8 mouse cellular contexts compared by ENCODE assay signal in the genomic region with DNA sequence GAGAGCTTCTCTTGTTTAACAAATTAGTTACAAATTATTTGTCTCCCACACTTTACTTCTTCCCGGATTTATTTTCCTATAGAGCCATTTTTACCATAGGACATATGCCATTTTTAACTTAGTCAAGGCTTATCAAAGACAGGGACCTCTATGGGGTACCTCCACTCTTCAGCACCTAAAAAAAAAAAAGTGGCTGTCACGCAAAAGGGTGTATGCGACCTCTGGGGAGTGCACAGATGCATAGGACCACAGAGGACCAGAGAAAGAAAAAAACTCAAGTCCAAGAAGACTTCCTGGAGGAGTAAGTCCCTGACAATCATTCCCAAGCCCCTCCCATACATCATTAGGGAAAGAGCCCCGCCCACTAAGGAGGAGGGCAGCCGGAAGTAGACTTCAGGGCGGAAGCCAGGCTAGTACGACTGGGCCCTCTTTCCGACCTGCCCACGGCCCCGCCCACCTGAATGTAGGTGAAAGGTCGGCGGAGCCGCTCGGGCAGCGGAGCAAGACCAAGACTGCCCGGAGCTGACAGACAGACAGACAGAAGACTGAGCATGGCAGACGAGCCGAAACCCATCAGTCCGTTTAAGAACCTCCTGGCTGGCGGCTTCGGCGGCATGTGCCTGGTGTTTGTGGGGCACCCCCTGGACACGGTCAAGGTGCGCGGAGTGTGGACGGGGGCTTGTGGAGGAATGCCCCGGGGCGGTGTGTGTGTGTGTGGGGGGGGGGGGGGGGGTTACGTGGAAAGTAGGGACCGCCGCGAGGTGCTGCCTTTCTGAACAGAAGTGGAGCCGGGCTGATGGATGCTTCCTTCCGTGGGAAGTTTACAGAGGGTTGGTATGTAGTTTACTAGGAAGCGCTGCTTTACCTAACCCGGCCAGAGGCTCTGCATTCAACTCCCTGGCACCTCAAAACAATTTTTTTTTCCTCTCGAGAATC. TPM values are rescaled to one million over a fixed set of nuclear protein-coding genes. Genes with fewer than 3 reads are reported as not detected.
DNase-seq lines count a peak whose midpoint lies in the region; ATAC-seq and TF ChIP-seq lines count a peak whose summit lies in the region.

Gene Slc25a20, plus strand, starts transcription at position 412 of the 936 bp plus-strand sequence.

- TF ChIP-seq POLR2A in testis, adult 2 months (IDR thresholded peaks at IDR 0.05; ENCODE audit: control insufficient read depth, low read depth, low read length), result peak; percentile 35; the same call in 1 of the 2 replicates

- peak; percentile 90 for ATAC-seq in forebrain, embryonic 11.5 days (replicated peaks; ENCODE audit: low FRiP score)
- ATAC-seq in heart, embryonic 16.5 days (replicated peaks; ENCODE audit: extremely low read depth, insufficient read depth, low FRiP score), result peak; percentile 94
- peak; percentile 96 for ATAC-seq in liver, embryonic 16.5 days (ENCODE audit: low read depth)
- ATAC-seq in neural tube, embryonic 13.5 days (ENCODE audit: low read depth), result peak; percentile 93

- H3K4me3 ChIP-seq in forebrain, embryonic 11.5 days (ENCODE audit: low read depth, low read length), result peak within 1 kb of the TSS; percentile 69
- peak within 1 kb of the TSS; percentile 83 for H3K4me3 ChIP-seq in heart, embryonic 16.5 days (ENCODE audit: low read length)
- H3K4me3 ChIP-seq in liver, embryonic 16.5 days (ENCODE audit: low read depth, low read length), result peak within 1 kb of the TSS; percentile 79
- H3K4me3 ChIP-seq in neural tube, embryonic 13.5 days, result peak within 1 kb of the TSS; percentile 67
- H3K4me3 ChIP-seq in testis, adult 2 months (ENCODE audit: control insufficient read depth, low read depth, low read length), result peak within 1 kb of the TSS; percentile 98

- H3K36me3 ChIP-seq in forebrain, embryonic 11.5 days (ENCODE audit: control insufficient read depth, insufficient read depth, low read length), result no peaks in the 10 kb centered on the region
- H3K36me3 ChIP-seq in heart, embryonic 16.5 days (ENCODE audit: control insufficient read depth, insufficient read depth), result no peaks in the 10 kb centered on the region
- no peaks in the 10 kb centered on the region for H3K36me3 ChIP-seq in liver, embryonic 16.5 days (ENCODE audit: control insufficient read depth, insufficient read depth)
- H3K36me3 ChIP-seq in neural tube, embryonic 13.5 days, result no peaks in the 10 kb centered on the region
- H3K36me3 ChIP-seq in testis, adult 2 months (ENCODE audit: control insufficient read depth, insufficient read depth, low read length), result no peaks in the 10 kb centered on the region

- H3K4me2 ChIP-seq in forebrain, embryonic 11.5 days (ENCODE audit: low read depth, low read length, severe bottlenecking), result peak within 1 kb of the TSS; percentile 66
- H3K4me2 ChIP-seq in heart, embryonic 16.5 days (ENCODE audit: low read depth, low read length), result peak within 1 kb of the TSS; percentile 76
- peak within 1 kb of the TSS; percentile 92 for H3K4me2 ChIP-seq in liver, embryonic 16.5 days (ENCODE audit: low read depth, low read length)
- H3K4me2 ChIP-seq in neural tube, embryonic 13.5 days, result peak within 1 kb of the TSS; percentile 70

- no peak within 1 kb of the TSS for H3K27ac ChIP-seq in forebrain, embryonic 11.5 days (ENCODE audit: low read depth, low read length)
- peak within 1 kb of the TSS; percentile 57 for H3K27ac ChIP-seq in heart, embryonic 16.5 days (ENCODE audit: low read length)
- H3K27ac ChIP-seq in liver, embryonic 16.5 days (ENCODE audit: low read length), result peak within 1 kb of the TSS; percentile 63
- H3K27ac ChIP-seq in neural tube, embryonic 13.5 days (replicated peaks), result no peak within 1 kb of the TSS
- H3K27ac ChIP-seq in testis, adult 2 months (ENCODE audit: control insufficient read depth, insufficient read depth, low read depth, low read length), result peak within 1 kb of the TSS; percentile 68

- WGBS in forebrain, embryonic 11.5 days, result 2% methylated on average over 35 of the region's 37 CpGs
- WGBS in heart, embryonic 16.5 days, result 3% methylated on average over 37 of the region's 37 CpGs
- WGBS in liver, embryonic 16.5 days (ENCODE audit: insufficient replicate concordance), result 2% methylated on average over 36 of the region's 37 CpGs
- whole genome bisulfite sequencing in neural tube, embryonic 13.5 days, result 2% methylated on average over 36 of the region's 37 CpGs

- peak; percentile 43 to 59 for DNase-seq in CD8-positive naive resting alpha-beta T cell, adult 2 months (ENCODE audit: low read depth in 2 of 2, low spot score in 2 of 2)
- DNase-seq in c-Kit-positive CD71-positive TER-119-negative erythroid progenitor cells, embryonic 14.5 days (ENCODE audit: low read depth), result peak; percentile 80
- peak; percentile 87 for DNase-seq in forebrain, embryonic 11.5 days (ENCODE audit: low spot score)
- peak; percentile 88 to 94 for DNase-seq in kidney, postnatal 4 days

- peak within 1 kb of the TSS; percentile 65 for H3K9ac ChIP-seq in forebrain, embryonic 11.5 days (ENCODE audit: low read length)
- peak within 1 kb of the TSS; percentile 85 for H3K9ac ChIP-seq in heart, embryonic 16.5 days (ENCODE audit: low read length)
- peak within 1 kb of the TSS; percentile 76 for H3K9ac ChIP-seq in liver, embryonic 16.5 days (ENCODE audit: low read depth, low read length)
- peak within 1 kb of the TSS; percentile 74 for H3K9ac ChIP-seq in neural tube, embryonic 13.5 days

- TF ChIP-seq CTCF in testis, adult 2 months (IDR thresholded peaks at IDR 0.05; ENCODE audit: control insufficient read depth, insufficient read depth, insufficient replicate concordance, low read depth, low read length), result no peak

- H3K4me1 ChIP-seq in forebrain, embryonic 11.5 days (replicated peaks; ENCODE audit: control insufficient read depth, insufficient read depth, low read length), result 0 out of 2 replicates have a peak, but pooled peaks cover 4% of the 10 kb centered on the region
- H3K4me1 ChIP-seq in heart, embryonic 16.5 days (ENCODE audit: control insufficient read depth, insufficient read depth, low read length), result peaks cover 9% of the 10 kb centered on the region
- H3K4me1 ChIP-seq in liver, embryonic 16.5 days (ENCODE audit: control insufficient read depth, low read depth, low read length), result peaks cover 11% of the 10 kb centered on the region
- peaks cover 13% of the 10 kb centered on the region for H3K4me1 ChIP-seq in neural tube, embryonic 13.5 days (replicated peaks)
- peaks cover 8% of the 10 kb centered on the region for H3K4me1 ChIP-seq in testis, adult 2 months (ENCODE audit: control insufficient read depth, insufficient read depth, low read length)

- H3K9me3 ChIP-seq in forebrain, embryonic 11.5 days (ENCODE audit: control insufficient read depth, low read length), result no peaks in the 10 kb centered on the region
- no peaks in the 10 kb centered on the region for H3K9me3 ChIP-seq in heart, embryonic 16.5 days (replicated peaks; ENCODE audit: control insufficient read depth, low read length)
- no peaks in the 10 kb centered on the region for H3K9me3 ChIP-seq in liver, embryonic 16.5 days (replicated peaks; ENCODE audit: control insufficient read depth, low read length)
- H3K9me3 ChIP-seq in neural tube, embryonic 13.5 days, result no peaks in the 10 kb centered on the region

- no peaks in the 10 kb centered on the region for H3K27me3 ChIP-seq in forebrain, embryonic 11.5 days (ENCODE audit: control insufficient read depth, insufficient read depth, low read length)
- H3K27me3 ChIP-seq in heart, embryonic 16.5 days (ENCODE audit: control insufficient read depth, insufficient read depth, low read length), result no peaks in the 10 kb centered on the region
- H3K27me3 ChIP-seq in liver, embryonic 16.5 days (ENCODE audit: control insufficient read depth, insufficient read depth, low read depth, low read length), result no peaks in the 10 kb centered on the region
- no peaks in the 10 kb centered on the region for H3K27me3 ChIP-seq in neural tube, embryonic 13.5 days
- H3K27me3 ChIP-seq in testis, adult 2 months (ENCODE audit: control insufficient read depth, insufficient read depth, low read length), result no peaks in the 10 kb centered on the region

RNA-seq across cellular contexts. Expression of gene Slc25a20, which starts in this region (rescaled TPM):
- polyA plus RNA-seq in forebrain, embryonic 11.5 days (2014; fragmentation: Nextera tagmentation; extraction: Ambion mirVana), result 22.6 and 26.0 TPM in 2 replicates
- polyA plus RNA-seq in heart, embryonic 16.5 days (2015; fragmentation: Nextera tagmentation; extraction: Ambion mirVana), result 88.0 and 91.4 TPM in 2 replicates
- 28.9 and 30.9 TPM in 2 replicates for polyA plus RNA-seq in liver, embryonic 16.5 days (2015; fragmentation: Nextera tagmentation; extraction: Ambion mirVana)
- 46.2 and 46.5 TPM in 2 replicates for polyA plus RNA-seq in neural tube, embryonic 13.5 days (2015; fragmentation: Nextera tagmentation; extraction: Ambion mirVana)
- polyA plus RNA-seq in testis, adult 2 months (2012; rRNA removed), result 19.7 and 20.4 TPM in 2 replicates

Comparison
In these comparisons a context has a peak if more than half of its experiments do, and no peak if none do; other contexts are left out.
1. H3K27ac ChIP-seq: peak in heart, embryonic 16.5 days (single experiment), liver, embryonic 16.5 days (single experiment) and testis, adult 2 months (single experiment); none in forebrain, embryonic 11.5 days (single experiment) and neural tube, embryonic 13.5 days (single experiment).
2. Peak in every context shown above with its lines, with median percentiles within 50 percentile points of each other: DNase-seq, ATAC-seq, H3K4me2 ChIP-seq, H3K4me3 ChIP-seq and H3K9ac ChIP-seq.